Mouse (Mus musculus) ES-Bruce4 (cell line): ENCODE measurements around the gene Lonrf2.

Source experiments
- CTCF ChIP-seq: IDR thresholded peaks from one replicate; pipeline ENCODE4 v1.8.1; 2011; ENCODE audit warnings: low read depth, low read length
- EP300 ChIP-seq: IDR thresholded peaks from 2 replicates; pipeline ENCODE4 v1.6.1; 2011; ENCODE audit warnings: low read depth, low read length; ENCODE audit not compliant: insufficient read depth
- POLR2A ChIP-seq: IDR thresholded peaks from one replicate; pipeline ENCODE4 v1.8.1; 2011; ENCODE audit warnings: low read length; ENCODE audit not compliant: insufficient read depth

DNA sequence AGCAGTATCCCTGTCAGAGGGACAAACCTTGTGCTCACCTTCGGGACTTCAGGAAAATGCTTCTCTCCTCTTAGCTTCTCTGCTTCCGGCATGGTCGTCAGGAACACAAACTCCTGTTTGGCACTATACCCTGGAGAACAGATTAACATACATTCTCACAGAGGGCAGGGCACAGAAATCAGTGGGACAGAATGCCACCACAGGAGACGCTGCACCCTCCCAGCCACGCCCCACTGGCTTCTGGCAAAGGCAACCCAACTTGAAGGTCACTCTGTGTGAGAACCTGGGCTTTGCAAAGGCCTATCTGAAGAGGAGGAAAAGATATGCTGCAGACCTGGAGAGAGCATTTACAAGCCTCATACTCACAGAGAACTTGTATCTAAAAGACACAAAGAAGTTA lies 37.4 kb upstream of the Lonrf2 start:
- TF ChIP-seq EP300 (0 out of 2 replicates have a peak, but pooled peaks have one; percentile 34), POLR2A (no peak), CTCF (no peak)
